Mouse (Mus musculus): ENCODE measurements around the gene Gch1. TPM values are rescaled to one million over a fixed set of nuclear protein-coding genes. Genes with fewer than 3 reads are reported as not detected.

Gch1 gene
- polyA plus RNA-seq, 1 experiment from 2014 or later: 5.9 TPM

DNA sequence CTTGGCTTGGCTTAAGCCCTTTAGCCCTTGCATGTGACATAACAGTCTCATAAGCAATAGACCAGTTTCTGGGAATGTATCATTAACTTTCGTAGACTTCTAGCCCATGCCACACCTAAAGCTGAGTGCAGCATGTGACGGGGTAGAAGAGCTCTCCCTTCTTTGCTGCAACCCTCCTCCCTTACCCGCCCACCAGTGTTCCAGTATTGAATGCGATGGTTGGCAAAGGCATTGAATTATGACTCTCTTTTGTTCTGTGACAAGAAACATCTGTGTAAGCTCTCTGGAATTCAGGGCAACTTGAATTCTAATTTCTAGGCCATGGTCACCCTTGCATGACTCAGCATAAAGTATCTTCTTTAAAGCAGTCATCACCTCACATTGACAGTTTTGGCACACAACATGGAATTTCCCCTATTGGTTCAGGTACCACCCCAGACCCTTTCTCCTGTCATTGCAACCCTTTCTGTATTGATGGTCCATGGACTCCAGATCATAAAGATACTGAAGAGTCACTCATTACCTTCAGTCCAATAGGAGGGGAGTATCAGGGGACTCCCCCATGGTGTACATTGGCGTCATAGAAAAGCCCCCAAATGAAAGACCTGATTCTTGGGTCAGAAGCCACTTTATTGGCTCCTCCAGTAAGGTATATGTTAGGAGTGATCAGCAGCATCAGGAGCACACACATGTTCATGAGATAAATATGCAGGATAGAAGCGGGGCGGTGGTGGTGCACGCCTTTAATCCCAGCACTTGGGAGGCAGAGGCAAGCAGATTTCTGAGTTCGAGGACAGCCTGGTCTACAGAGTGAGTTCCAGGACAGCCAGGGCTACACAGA, 29.8 kb upstream of the Gch1 start:
- 96% methylated on average over 9 of the region's 9 CpGs for WGBS (ENCODE audit: missing documents)
- H3K36me3 ChIP-seq (ENCODE audit: inconsistent target): no peaks in the 10 kb centered on the region
- H3K27ac ChIP-seq: no peak overlapping the region
- H3K4me3 ChIP-seq (ENCODE audit: inconsistent target): no peak overlapping the region
- H3K79me2 ChIP-seq (ENCODE audit: inconsistent target): no peaks in the 10 kb centered on the region

- H3K36me3 ChIP-seq (ENCODE audit: inconsistent target): no peaks in the 10 kb centered on the region
- no peak overlapping the region for H3K27ac ChIP-seq
- no peaks in the 10 kb centered on the region for H3K79me2 ChIP-seq (ENCODE audit: inconsistent target)
- H3K4me3 ChIP-seq (ENCODE audit: inconsistent target): no peak overlapping the region
- 70% methylated on average over 1 of the region's 2 CpGs for WGBS (ENCODE audit: missing documents)
Measured at GRCm38 (mm10) chr14:47216541-47216940, 27.3 kb upstream of the Gch1 start.

GRCm38 (mm10) chr14:47214367-47214766, 25.2 kb upstream of the Gch1 start:
- no peaks in the 10 kb centered on the region for H3K36me3 ChIP-seq (ENCODE audit: inconsistent target)
- 76% methylated on average over 5 of the region's 5 CpGs for WGBS (ENCODE audit: missing documents)
- H3K4me3 ChIP-seq (ENCODE audit: inconsistent target): no peak overlapping the region
- no peaks in the 10 kb centered on the region for H3K79me2 ChIP-seq (ENCODE audit: inconsistent target)
- no peak overlapping the region for H3K27ac ChIP-seq

DNA sequence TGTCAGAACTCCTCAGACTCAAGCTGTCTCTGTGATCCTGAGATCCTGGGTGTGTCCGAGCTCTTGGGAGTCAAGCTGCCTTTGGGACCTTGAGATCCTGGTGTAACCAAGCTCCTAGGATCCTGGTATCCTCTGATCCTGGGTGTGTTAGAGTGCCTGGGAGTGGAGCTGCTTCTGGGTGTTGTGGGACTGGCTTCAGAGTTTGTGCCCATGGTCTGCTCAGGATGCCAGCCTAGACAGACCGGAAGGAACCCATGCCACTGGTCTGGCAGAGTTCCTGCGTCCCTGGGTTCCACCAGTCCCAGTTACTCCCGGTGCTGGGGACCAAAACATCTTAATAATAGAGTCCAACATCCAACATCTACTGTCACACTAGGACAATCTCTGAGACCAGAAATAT, 24.1 kb upstream of the Gch1 start:
- Histone ChIP-seq H3K79me2 (ENCODE audit: inconsistent target) (no peaks in the 10 kb centered on the region), H3K27ac (no peak overlapping the region), H3K36me3 (ENCODE audit: inconsistent target) (no peaks in the 10 kb centered on the region), H3K4me3 (ENCODE audit: inconsistent target) (no peak overlapping the region)
- WGBS (ENCODE audit: missing documents): 77% methylated on average over 4 of the region's 4 CpGs

DNA sequence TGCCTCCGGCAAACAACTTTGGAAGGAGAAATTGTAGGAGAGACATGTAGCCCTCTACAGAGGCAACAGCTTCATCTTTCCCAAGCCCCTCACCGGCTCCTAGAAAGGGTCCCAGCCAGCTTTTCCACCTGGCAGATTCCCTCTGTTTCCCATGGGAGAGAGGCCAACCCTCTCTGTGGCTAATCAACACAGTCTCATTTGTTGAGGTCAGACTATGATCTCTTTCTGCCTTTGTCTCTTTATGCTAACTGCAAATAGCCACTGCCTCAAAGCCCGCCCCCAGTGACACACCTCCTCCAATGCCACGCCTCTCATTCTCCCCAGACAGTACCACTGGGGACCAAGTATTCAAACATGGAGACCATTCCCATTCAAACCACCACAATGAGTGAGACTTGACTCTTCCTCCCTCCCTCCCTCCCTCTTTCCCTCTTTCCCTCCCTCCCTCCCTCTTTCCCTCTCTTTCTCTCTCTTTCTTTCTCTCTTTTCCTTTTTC, 20.5 kb upstream of the Gch1 start:
- H3K36me3 ChIP-seq (ENCODE audit: inconsistent target): no peaks in the 10 kb centered on the region
- no peaks in the 10 kb centered on the region for H3K79me2 ChIP-seq (ENCODE audit: inconsistent target)
- WGBS (ENCODE audit: missing documents): 96% methylated on average over 4 of the region's 4 CpGs
- no peak overlapping the region for H3K4me3 ChIP-seq (ENCODE audit: inconsistent target)
- H3K27ac ChIP-seq: no peak overlapping the region

- no peak overlapping the region for H3K27ac ChIP-seq
- 91% methylated on average over 12 of the region's 12 CpGs for WGBS (ENCODE audit: missing documents)
- H3K4me3 ChIP-seq (ENCODE audit: inconsistent target): no peak overlapping the region
- no peaks in the 10 kb centered on the region for H3K79me2 ChIP-seq (ENCODE audit: inconsistent target)
- no peaks in the 10 kb centered on the region for H3K36me3 ChIP-seq (ENCODE audit: inconsistent target)
Measured at GRCm38 (mm10) chr14:47208564-47209493, 19.6 kb upstream of the Gch1 start.

DNA sequence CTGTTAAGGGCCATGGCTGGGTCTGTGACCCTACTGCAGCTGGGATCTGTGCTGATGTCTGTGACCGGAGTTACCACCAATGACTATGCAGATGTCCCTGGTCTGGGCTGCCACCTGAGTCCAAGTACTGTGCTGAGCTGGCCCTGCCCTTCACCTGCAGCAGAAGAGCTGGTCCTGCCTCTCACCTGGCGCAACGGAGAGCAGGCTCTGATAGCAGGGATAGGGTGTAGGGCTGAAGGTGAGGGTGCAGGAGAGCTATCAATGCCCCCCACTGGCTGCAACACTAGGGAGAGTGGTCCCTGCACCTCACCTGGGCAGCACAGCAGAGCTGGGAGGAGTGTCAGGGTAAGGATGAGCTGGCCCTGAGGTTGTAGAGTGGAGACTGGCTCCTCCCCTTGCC, 17.4 kb upstream of the Gch1 start:
- Histone ChIP-seq H3K36me3 (ENCODE audit: inconsistent target) (no peaks in the 10 kb centered on the region), H3K4me3 (ENCODE audit: inconsistent target) (no peak overlapping the region), H3K79me2 (ENCODE audit: inconsistent target) (no peaks in the 10 kb centered on the region), H3K27ac (no peak overlapping the region)
- 97% methylated on average over 3 of the region's 3 CpGs for WGBS (ENCODE audit: missing documents)

- 89% methylated on average over 5 of the region's 5 CpGs for WGBS (ENCODE audit: missing documents)
- H3K27ac ChIP-seq: no peak overlapping the region
- no peak overlapping the region for H3K4me3 ChIP-seq (ENCODE audit: inconsistent target)
- H3K79me2 ChIP-seq (ENCODE audit: inconsistent target): no peaks in the 10 kb centered on the region
- H3K36me3 ChIP-seq (ENCODE audit: inconsistent target): no peaks in the 10 kb centered on the region
Measured at GRCm38 (mm10) chr14:47205270-47205972, 16.2 kb upstream of the Gch1 start.

DNA sequence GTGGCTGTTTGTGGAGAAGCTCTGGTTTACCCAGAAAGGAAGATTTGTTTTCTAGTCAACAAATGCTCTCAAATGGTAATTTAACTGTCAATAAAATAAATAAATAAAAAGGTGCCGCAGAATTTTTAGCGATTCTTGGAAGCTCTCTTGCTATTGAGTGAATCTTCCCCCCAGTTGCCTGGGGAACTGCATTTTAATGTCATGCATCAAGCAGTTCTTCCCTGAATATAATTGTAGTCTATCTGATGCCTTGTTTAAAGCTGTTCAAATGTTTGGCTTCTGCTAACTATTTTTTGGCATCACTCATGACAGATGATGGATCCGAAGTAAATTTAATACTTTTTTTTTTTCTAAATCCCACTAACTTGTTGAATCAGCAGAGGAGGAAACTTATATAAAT, 8.1 kb upstream of the Gch1 start:
- Histone ChIP-seq H3K4me3 (ENCODE audit: inconsistent target) (no peak overlapping the region), H3K36me3 (ENCODE audit: inconsistent target) (no peaks in the 10 kb centered on the region), H3K27ac (no peak overlapping the region), H3K79me2 (ENCODE audit: inconsistent target) (no peaks in the 10 kb centered on the region)
- 96% methylated on average over 3 of the region's 3 CpGs for WGBS (ENCODE audit: missing documents)

DNA sequence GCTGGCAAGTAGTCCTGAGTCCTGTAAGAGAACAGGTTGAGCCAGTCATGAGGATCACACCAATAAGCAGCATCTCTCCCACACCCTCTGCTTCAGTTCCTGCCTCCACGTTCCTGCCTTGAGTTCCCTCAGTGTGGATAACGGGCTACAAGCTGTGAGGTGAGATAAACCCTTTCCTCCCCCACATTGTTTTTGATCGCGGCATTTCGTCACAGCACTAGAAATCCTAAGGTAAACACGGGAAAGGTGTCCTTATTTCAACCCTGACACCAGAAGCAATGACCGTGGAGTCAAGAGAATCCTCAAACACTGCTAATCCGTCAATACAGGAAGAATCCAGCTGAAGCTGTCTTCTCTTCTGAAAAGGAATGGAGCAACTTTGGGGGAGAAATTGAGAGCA, 7.5 kb upstream of the Gch1 start:
- WGBS (ENCODE audit: missing documents): 94% methylated on average over 8 of the region's 8 CpGs
- no peaks in the 10 kb centered on the region for H3K79me2 ChIP-seq (ENCODE audit: inconsistent target)
- H3K4me3 ChIP-seq (ENCODE audit: inconsistent target): no peak overlapping the region
- H3K36me3 ChIP-seq (ENCODE audit: inconsistent target): no peaks in the 10 kb centered on the region
- H3K27ac ChIP-seq: no peak overlapping the region

GRCm38 (mm10) chr14:47194096-47194495, 4.9 kb upstream of the Gch1 start:
- 45% methylated on average over 4 of the region's 4 CpGs for WGBS (ENCODE audit: missing documents)
- Histone ChIP-seq H3K36me3 (ENCODE audit: inconsistent target) (no peaks in the 10 kb centered on the region), H3K4me3 (ENCODE audit: inconsistent target) (no peak overlapping the region), H3K79me2 (ENCODE audit: inconsistent target) (no peaks in the 10 kb centered on the region), H3K27ac (no peak overlapping the region)

DNA sequence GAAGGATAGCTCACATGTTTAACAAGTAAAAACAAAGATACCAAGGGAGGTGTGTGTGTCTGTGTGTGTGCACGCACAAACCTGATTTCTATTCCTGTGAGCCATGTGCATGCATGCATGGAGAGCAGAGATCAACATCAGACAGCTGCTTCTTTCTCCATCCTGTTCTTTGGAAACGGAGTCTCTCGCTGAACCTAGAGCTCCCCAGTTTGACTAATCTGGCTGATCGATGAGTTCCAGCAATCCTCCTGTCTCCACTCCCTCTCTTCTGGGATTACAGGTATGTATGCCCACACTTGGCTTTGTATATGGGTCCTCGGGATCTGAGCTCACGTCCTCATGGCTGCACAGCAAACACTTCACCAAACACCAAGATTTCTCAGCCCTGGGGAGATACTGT, 4.3 kb upstream of the Gch1 start:
- no peak overlapping the region for H3K27ac ChIP-seq
- H3K79me2 ChIP-seq (ENCODE audit: inconsistent target): peaks cover 4% of the 10 kb centered on the region; the same call in 1 of the 2 replicates
- no peaks in the 10 kb centered on the region for H3K36me3 ChIP-seq (ENCODE audit: inconsistent target)
- no peak overlapping the region for H3K4me3 ChIP-seq (ENCODE audit: inconsistent target)
- WGBS (ENCODE audit: missing documents): 89% methylated on average over 6 of the region's 6 CpGs

DNA sequence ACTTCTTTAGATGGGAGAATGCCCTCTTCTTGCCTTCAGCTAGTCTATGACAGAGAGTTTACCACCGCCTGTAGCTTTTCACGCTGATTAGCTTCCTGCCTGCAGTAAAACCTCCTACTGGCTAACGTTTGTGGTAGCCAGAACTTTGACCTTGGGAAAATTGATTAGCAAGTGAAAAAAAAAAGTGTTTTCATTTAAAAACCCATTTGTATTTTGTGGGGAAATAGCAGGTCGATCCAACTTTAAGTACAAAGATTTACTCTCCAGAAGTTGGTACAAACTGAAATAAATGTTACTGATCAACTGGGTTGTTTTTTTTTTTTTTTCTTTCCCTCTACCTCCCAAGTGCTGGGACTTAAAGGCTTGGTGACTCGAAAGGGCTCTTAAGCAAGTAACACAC, 2.6 kb upstream of the Gch1 start:
- Histone ChIP-seq H3K4me3 (ENCODE audit: inconsistent target) (no peak overlapping the region), H3K36me3 (ENCODE audit: inconsistent target) (no peaks in the 10 kb centered on the region), H3K79me2 (ENCODE audit: inconsistent target) (peaks cover 15% of the 10 kb centered on the region), H3K27ac (no peak overlapping the region)
- WGBS (ENCODE audit: missing documents): 86% methylated on average over 5 of the region's 5 CpGs

DNA sequence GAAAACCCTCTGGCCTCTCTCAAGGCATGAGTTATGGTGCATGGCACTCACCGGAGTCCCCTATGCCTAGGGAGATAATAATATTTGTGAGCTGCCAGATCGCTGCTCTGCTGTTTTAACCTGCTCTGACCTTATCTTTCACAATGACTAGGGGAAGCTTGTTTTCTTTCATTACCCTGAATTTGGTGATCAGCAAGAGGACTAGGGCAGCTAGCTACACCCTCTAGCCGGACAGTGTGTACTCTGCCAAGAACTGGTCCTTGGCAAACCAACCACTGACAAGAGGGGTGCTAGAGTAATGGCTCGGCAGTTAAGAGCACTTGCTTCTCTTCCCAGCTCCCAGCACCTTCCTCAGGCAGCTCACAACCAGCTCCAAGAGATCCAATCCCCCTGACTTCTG, 1.4 kb upstream of the Gch1 start:
- 100% methylated on average over 4 of the region's 4 CpGs for WGBS (ENCODE audit: missing documents)

More for the DNA sequence above, 1.4 kb upstream of the Gch1 start:
- Histone ChIP-seq H3K27ac (no peak overlapping the region), H3K79me2 (ENCODE audit: inconsistent target) (peaks cover 28% of the 10 kb centered on the region), H3K36me3 (ENCODE audit: inconsistent target) (no peaks in the 10 kb centered on the region), H3K4me3 (ENCODE audit: inconsistent target) (no peak overlapping the region)

Measured in macrophage (primary cell).